Mouse (Mus musculus): ENCODE data around the gene Ppp2r5d. TPM values are rescaled to one million over a fixed set of nuclear protein-coding genes. Genes with fewer than 3 reads are reported as not detected.

Ppp2r5d gene
- total RNA-seq (2012; rRNA removed) = 70.6 and 73.0 TPM in 2 replicates

DNA sequence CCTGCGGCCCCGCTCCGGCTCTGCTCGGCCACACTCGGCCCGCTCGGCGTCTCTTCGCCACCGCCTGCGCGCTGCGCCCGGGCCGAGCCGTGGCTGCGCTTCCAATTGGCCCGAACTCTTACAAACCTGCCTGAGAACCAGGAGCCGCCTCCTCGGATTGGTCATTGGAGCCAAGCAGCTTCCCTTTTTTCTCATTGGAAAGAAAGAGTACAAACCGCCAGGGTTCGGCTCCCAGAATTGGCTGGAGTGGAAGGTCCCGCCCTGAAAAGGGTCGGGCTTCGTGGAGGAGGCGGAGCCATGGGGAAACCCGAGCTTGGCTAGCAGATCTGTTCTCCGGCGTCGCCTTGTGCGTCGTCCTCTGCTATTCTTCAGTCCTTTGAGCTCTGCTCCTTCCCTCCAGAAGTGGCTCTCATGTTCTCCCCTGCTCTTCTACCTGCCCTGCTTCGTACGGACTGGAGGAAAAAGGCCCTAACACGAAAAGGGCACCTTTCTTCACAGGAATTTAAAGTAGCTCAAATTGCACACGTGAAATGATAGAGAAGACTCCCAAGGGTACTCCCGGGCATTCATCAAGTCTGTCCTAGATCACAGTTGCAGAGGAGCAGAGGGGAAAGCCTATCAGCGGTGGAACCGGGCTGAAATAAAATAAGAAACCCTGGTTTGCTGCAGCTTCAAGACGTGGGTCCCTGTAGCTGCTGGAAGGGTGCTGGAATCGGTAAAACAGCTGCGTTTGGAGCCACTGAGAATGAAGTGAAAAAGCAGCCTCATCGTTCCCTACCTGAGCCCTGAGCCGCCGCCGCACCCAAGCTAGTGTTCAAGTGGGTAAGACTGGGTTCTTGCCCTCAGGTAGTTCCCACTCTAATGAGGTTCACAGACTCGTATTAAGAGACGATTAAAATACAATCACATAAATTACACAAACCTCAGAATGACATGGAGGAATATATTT is at the start of gene Ppp2r5d:
Gene Ppp2r5d, minus strand, starts transcription at position 225 of the 949 bp plus-strand sequence.
- peaks cover 2% of the 10 kb centered on the region; the same call in 1 of the 2 replicates for H3K36me3 ChIP-seq (ENCODE audit: control insufficient read depth, insufficient read depth, low read length, poor library complexity, severe bottlenecking)
- H3K9ac ChIP-seq (ENCODE audit: insufficient read depth, low read depth, low read length, poor library complexity, severe bottlenecking) = peak within 1 kb of the TSS; percentile 89
- in situ Hi-C loops (cut with MboI; ENCODE audit: low sequenced_read_pairs in 2 of 2, unreplicated experiment in 2 of 2) = no loop called here
- H3K4me3 ChIP-seq (ENCODE audit: insufficient read depth in 1 of 2, low read depth in 1 of 2, low read length in 2 of 2, poor library complexity in 1 of 2, severe bottlenecking in 1 of 2) = peak within 1 kb of the TSS; percentile 94 to 98
- TF ChIP-seq MAFK (IDR thresholded peaks at IDR 0.05; ENCODE audit: insufficient read depth, low read depth, low read length) (no peak), CHD2 (IDR thresholded peaks at IDR 0.05; ENCODE audit: low read depth, low read length) (peak; percentile 39; the same call in 1 of the 2 replicates)
- peak; percentile 99 for DNase-seq (ENCODE audit: low read depth, low spot score)
- no peaks in the 10 kb centered on the region for H3K9me3 ChIP-seq (ENCODE audit: control insufficient read depth, insufficient read depth, low read depth, low read length)
- peak within 1 kb of the TSS; percentile 62; the same call in 1 of the 2 replicates for H3K27ac ChIP-seq (ENCODE audit: insufficient read depth, low read depth, low read length, poor library complexity, severe bottlenecking)
- peaks cover 9% of the 10 kb centered on the region in 2 experiments for H3K4me1 ChIP-seq (ENCODE audit: control insufficient read depth in 2 of 2, insufficient read depth in 2 of 2, low read length in 2 of 2, poor library complexity in 1 of 2)

DNA sequence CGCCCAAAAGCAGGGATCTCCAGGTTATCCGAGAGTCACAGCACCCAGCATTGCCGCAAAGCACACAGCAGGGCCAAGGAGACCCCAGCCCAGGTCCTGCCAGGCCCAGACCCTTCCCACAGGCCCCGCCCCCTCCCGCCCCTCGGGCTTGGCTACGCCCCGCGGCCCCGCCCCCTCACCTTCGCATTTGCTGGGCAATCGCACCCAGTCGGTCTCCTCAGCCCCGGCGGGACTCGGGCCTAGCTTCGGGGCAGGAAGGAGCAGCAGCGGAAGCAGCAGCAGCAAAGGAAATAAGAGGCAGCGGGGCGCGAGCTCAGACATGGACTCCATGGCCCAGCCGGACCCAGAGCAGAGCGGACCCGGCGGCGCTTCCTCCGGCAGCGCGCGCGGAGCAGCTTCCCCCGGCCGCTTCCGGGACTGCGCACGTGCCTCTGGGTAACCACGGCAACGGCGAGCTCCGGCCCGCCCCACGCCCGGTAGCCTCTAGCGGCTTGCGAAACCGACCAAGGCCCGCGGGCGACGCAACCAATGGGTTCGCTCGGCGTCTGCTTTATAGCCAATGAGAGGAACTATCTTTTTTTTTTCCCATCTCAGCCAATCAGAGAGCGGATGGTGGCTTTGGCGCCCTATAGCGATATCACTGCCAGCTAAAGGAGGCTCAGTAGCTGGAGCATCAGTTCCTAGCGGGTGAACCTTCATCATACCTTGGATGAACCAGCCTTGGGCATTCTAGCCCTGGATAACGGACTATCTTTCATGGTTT is 47.1 kb upstream of the Ppp2r5d start, which contains the start of gene Cnpy3:
Gene Cnpy3, minus strand, starts transcription at position 421 of the 763 bp plus-strand sequence.
- Histone ChIP-seq H3K9ac (ENCODE audit: insufficient read depth, low read depth, low read length, poor library complexity, severe bottlenecking) (peak within 1 kb of the TSS; percentile 87), H3K9me3 (ENCODE audit: control insufficient read depth, insufficient read depth, low read depth, low read length) (no peaks in the 10 kb centered on the region), H3K27ac (ENCODE audit: insufficient read depth, low read depth, low read length, poor library complexity, severe bottlenecking) (peak within 1 kb of the TSS; percentile 88), H3K4me1 (ENCODE audit: control insufficient read depth in 2 of 2, insufficient read depth in 2 of 2, low read length in 2 of 2, poor library complexity in 1 of 2) (peaks cover 0 to 3% of the 10 kb centered on the region in 2 experiments; a peak in 1 of 4 replicates), H3K4me3 (ENCODE audit: insufficient read depth in 1 of 2, low read depth in 1 of 2, low read length in 2 of 2, poor library complexity in 1 of 2, severe bottlenecking in 1 of 2) (peak within 1 kb of the TSS; percentile 76 to 91), H3K36me3 (ENCODE audit: control insufficient read depth, insufficient read depth, low read length, poor library complexity, severe bottlenecking) (peaks cover 3% of the 10 kb centered on the region; the same call in 1 of the 2 replicates)
- TF ChIP-seq MAFK (IDR thresholded peaks at IDR 0.05; ENCODE audit: insufficient read depth, low read depth, low read length) = 0 out of 2 replicates have a peak, but pooled peaks have one; percentile 17
- peak; percentile 84 for TF ChIP-seq HCFC1 (IDR thresholded peaks at IDR 0.05; ENCODE audit: borderline replicate concordance, insufficient read depth, low read length)
- peak; percentile 92 for TF ChIP-seq CHD2 (IDR thresholded peaks at IDR 0.05; ENCODE audit: low read depth, low read length)
- TF ChIP-seq ZNF384 (IDR thresholded peaks at IDR 0.05; ENCODE audit: low read depth, low read length) = peak; percentile 99
- no peak for TF ChIP-seq ZC3H11A (IDR thresholded peaks at IDR 0.05; ENCODE audit: borderline replicate concordance, low read depth, low read length)
- in situ Hi-C loops (cut with MboI; ENCODE audit: low sequenced_read_pairs in 2 of 2, unreplicated experiment in 2 of 2) = no loop called here
- peak; percentile 96 for DNase-seq (ENCODE audit: low read depth, low spot score)

DNA sequence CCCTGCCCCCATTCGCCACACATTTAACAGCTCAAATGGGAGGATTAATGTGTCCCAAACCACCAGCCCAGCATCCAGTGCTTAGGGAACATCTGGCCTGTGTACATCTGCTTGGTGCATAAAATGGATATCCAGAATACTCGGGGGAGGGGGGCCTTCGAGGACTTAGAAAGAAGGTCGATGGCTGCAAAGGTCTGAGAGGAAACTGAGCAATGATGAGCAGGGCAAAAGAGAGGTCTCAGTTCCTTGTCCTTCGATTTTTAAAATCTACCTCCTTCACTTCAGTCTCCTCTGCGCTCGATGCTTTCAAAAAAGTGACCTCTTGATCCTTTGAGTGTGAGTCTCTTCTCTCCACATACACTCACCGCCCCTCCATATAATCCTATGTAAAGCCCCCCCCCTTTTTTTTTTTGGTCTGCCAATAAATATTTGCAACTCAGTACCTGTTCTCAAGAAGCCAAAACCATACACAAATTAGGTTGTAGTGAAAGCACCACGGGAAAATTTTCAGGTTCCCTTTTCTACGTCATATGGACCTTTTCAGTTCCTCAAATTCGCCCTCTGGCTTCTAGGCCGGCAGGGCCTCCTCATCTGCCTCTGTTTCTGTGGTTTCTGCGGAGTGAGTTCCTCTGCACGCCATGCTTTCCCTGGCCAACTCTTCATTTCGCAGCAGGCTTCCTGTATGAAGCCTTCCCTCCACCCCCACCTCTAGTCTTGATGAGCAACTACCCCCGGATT is 46.3 kb upstream of the Ppp2r5d start:
- H3K4me1 ChIP-seq (ENCODE audit: control insufficient read depth in 2 of 2, insufficient read depth in 2 of 2, low read length in 2 of 2, poor library complexity in 1 of 2) = peaks cover 0 to 3% of the 10 kb centered on the region in 2 experiments; a peak in 1 of 4 replicates
- peaks cover 3% of the 10 kb centered on the region; the same call in 1 of the 2 replicates for H3K36me3 ChIP-seq (ENCODE audit: control insufficient read depth, insufficient read depth, low read length, poor library complexity, severe bottlenecking)
- H3K4me3 ChIP-seq (ENCODE audit: insufficient read depth in 1 of 2, low read depth in 1 of 2, low read length in 2 of 2, poor library complexity in 1 of 2, severe bottlenecking in 1 of 2) = peak overlapping the region; percentile 76 to 91
- H3K27ac ChIP-seq (ENCODE audit: insufficient read depth, low read depth, low read length, poor library complexity, severe bottlenecking) = peak overlapping the region; percentile 88; the same call in 1 of the 2 replicates
- H3K9me3 ChIP-seq (ENCODE audit: control insufficient read depth, insufficient read depth, low read depth, low read length) = no peaks in the 10 kb centered on the region
- TF ChIP-seq ZC3H11A (IDR thresholded peaks at IDR 0.05; ENCODE audit: borderline replicate concordance, low read depth, low read length) (no peak), CHD2 (IDR thresholded peaks at IDR 0.05; ENCODE audit: low read depth, low read length) (no peak), ZNF384 (IDR thresholded peaks at IDR 0.05; ENCODE audit: low read depth, low read length) (no peak), HCFC1 (IDR thresholded peaks at IDR 0.05; ENCODE audit: borderline replicate concordance, insufficient read depth, low read length) (no peak), MAFK (IDR thresholded peaks at IDR 0.05; ENCODE audit: insufficient read depth, low read depth, low read length) (no peak)
- DNase-seq (ENCODE audit: low read depth, low spot score) = no peak
- H3K9ac ChIP-seq (ENCODE audit: insufficient read depth, low read depth, low read length, poor library complexity, severe bottlenecking) = peak overlapping the region; percentile 87
- in situ Hi-C loops (cut with MboI; ENCODE audit: low sequenced_read_pairs in 2 of 2, unreplicated experiment in 2 of 2) = no loop called here

DNA sequence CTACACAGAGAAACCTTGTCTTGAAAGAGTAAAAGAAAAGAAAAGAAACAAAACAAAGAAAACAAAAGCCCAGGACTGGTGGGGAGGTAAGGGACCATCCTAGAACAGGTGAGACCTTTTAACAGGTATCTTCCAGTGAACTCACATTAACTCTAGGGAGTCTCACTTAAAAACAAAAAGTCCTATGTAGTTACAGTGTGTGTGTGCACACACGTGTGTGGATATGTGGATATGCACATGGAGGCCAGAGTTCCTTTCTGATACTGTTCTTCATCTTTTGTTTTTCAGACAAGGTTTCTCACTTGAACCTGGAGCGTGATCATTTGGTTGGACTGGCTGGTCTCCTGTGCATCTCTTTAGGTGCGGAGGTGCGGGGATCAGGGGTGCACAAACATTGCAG is 45.7 kb upstream of the Ppp2r5d start:
- Histone ChIP-seq H3K4me1 (ENCODE audit: control insufficient read depth in 2 of 2, insufficient read depth in 2 of 2, low read length in 2 of 2, poor library complexity in 1 of 2) (peaks cover 0 to 3% of the 10 kb centered on the region in 2 experiments; a peak in 1 of 4 replicates), H3K9me3 (ENCODE audit: control insufficient read depth, insufficient read depth, low read depth, low read length) (no peaks in the 10 kb centered on the region), H3K9ac (ENCODE audit: insufficient read depth, low read depth, low read length, poor library complexity, severe bottlenecking) (peak overlapping the region; percentile 87; the same call in 1 of the 2 replicates), H3K36me3 (ENCODE audit: control insufficient read depth, insufficient read depth, low read length, poor library complexity, severe bottlenecking) (peaks cover 3% of the 10 kb centered on the region; the same call in 1 of the 2 replicates), H3K27ac (ENCODE audit: insufficient read depth, low read depth, low read length, poor library complexity, severe bottlenecking) (no peak overlapping the region), H3K4me3 (ENCODE audit: insufficient read depth in 1 of 2, low read depth in 1 of 2, low read length in 2 of 2, poor library complexity in 1 of 2, severe bottlenecking in 1 of 2) (peak overlapping the region; percentile 76 to 91; a peak in 3 of 4 replicates)
- DNase-seq (ENCODE audit: low read depth, low spot score) = no peak
- TF ChIP-seq CHD2 (IDR thresholded peaks at IDR 0.05; ENCODE audit: low read depth, low read length) (no peak), ZC3H11A (IDR thresholded peaks at IDR 0.05; ENCODE audit: borderline replicate concordance, low read depth, low read length) (no peak), MAFK (IDR thresholded peaks at IDR 0.05; ENCODE audit: insufficient read depth, low read depth, low read length) (no peak), HCFC1 (IDR thresholded peaks at IDR 0.05; ENCODE audit: borderline replicate concordance, insufficient read depth, low read length) (no peak), ZNF384 (IDR thresholded peaks at IDR 0.05; ENCODE audit: low read depth, low read length) (no peak)
- in situ Hi-C loops (cut with MboI; ENCODE audit: low sequenced_read_pairs in 2 of 2, unreplicated experiment in 2 of 2) = no loop called here

Measured in ES-E14 (cell line).